Mouse (Mus musculus) liver, postnatal 0 days (tissue): ENCODE data around the gene Spen.

Experiments used
- CTCF ChIP-seq: sonication (generic); IDR thresholded peaks from 2 replicates; pipeline ENCODE4 v1.5.1; 2016; ENCODE audit warnings: antibody characterized with exemption, low read depth
- EP300 ChIP-seq: IDR thresholded peaks from 2 replicates; pipeline ENCODE4 v1.6.1; 2016; ENCODE audit warnings: antibody characterized with exemption, low read depth, mild to moderate bottlenecking

DNA sequence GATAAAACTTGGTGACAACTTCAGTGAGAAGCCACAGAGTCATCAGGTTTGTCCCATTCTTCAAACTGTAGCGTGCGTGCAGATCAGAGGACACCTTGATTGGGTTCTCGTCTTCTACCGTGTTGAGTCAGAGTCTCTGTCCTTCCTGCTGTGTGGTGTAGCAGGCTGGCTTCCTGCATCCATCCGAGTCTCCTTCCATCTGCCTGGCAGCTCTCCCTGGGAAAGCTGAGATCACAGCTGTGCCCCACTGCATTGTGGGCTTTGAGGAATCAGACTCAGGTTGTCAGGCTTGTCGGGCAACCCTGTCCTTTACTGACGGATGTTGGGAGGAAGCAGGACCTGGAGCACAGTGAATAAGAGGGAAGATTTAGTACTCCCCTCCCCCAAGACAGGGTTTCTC lies 92.2 kb downstream of the Spen start:
- no peak for TF ChIP-seq CTCF
- no peak for TF ChIP-seq EP300
